Mouse (Mus musculus): ENCODE data around the gene Layn. TPM values are rescaled to one million over a fixed set of nuclear protein-coding genes. Genes with fewer than 3 reads are reported as not detected.

The Layn gene
- total RNA-seq (2014; fragmentation: Nextera tagmentation) (24.7 and 25.3 TPM in 2 replicates), total RNA-seq (2017) (48.8 and 61.6 TPM in 2 replicates), polyA plus RNA-seq (2012) (5.3 and 5.7 TPM in 2 replicates)

DNA sequence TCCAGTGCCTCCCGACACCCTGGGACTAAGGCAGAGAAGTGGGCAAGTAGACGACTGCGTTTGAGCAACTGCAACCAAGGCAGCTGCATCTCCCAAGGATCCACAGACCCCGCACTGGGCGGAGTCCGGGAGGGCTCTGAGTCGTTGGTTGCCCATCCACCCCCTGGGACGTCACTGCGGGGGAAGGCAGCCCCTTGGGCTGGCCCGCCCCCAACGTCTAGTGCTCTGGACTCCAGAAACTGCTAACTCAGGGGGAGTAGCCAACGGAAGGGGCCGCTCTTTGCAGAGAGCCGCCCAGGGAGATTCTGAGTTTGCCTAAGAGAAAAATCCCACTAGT lies at the start of gene Layn:
TSS of gene Layn (minus strand) at position 116 of the 337 bp plus-strand sequence.
- H3K9me3 ChIP-seq (replicated peaks), result no peaks in the 10 kb centered on the region
- H3K4me1 ChIP-seq (ENCODE audit: insufficient read depth, low read depth, low read length), result peaks cover 52% of the 10 kb centered on the region
- H3K36me3 ChIP-seq (replicated peaks), result no peaks in the 10 kb centered on the region
- peaks cover 29% of the 10 kb centered on the region for H3K27me3 ChIP-seq (ENCODE audit: insufficient read depth, low read length)
- peak; percentile 86 for DNase-seq (ENCODE audit: low spot score)
- H3K4me3 ChIP-seq (ENCODE audit: low read depth, low read length), result peak within 1 kb of the TSS; percentile 77
- TF ChIP-seq TAL1 (conservative IDR thresholded peaks at IDR 0.05; ENCODE audit: low read depth, low read length) (no peak), POLR2AphosphoS5 (IDR thresholded peaks at IDR 0.05; ENCODE audit: insufficient replicate concordance, low read depth, low read length) (no peak), CTCF (IDR thresholded peaks at IDR 0.05; ENCODE audit: low read depth, low read length) (no peak), GATA1 (IDR thresholded peaks at IDR 0.05; ENCODE audit: borderline replicate concordance, low read length) (no peak), GATA2 (IDR thresholded peaks at IDR 0.05; ENCODE audit: borderline replicate concordance, low read depth, low read length) (no peak)
- ATAC-seq (ENCODE audit: extremely low read depth, insufficient number of reproducible peaks, low FRiP score, poor library complexity, severe bottlenecking), result peak; percentile 96

DNA sequence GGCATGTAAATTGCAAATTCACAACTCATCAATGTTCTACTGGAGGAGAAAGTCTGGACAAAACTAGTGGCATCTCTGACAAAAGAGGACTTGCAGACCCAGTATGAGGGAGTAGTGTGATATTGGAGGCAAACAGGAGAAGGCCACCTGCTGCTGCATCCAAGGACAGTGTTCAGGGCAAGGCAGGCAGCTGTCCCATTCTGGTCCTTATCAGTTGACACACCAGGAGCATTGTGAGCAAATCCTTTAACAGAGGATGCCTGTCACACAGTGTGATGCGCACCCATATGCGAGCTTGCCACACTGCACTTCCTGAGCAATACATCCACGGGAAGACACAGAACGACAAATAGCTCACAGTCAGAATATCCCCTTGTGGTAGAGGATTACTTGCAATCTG lies 37.9 kb upstream of the Layn start:
- Histone ChIP-seq H3K4me1 (ENCODE audit: insufficient read depth, low read depth, low read length) (peaks cover 5% of the 10 kb centered on the region; the same call in 1 of the 2 replicates), H3K36me3 (replicated peaks) (no peaks in the 10 kb centered on the region), H3K9me3 (replicated peaks) (no peaks in the 10 kb centered on the region), H3K4me3 (ENCODE audit: low read depth, low read length) (no peak overlapping the region), H3K27me3 (ENCODE audit: insufficient read depth, low read length) (peaks cover 14% of the 10 kb centered on the region)
- no peak for ATAC-seq (ENCODE audit: extremely low read depth, insufficient number of reproducible peaks, low FRiP score, poor library complexity, severe bottlenecking)
- TF ChIP-seq TAL1 (conservative IDR thresholded peaks at IDR 0.05; ENCODE audit: low read depth, low read length), result no peak
- no peak for TF ChIP-seq GATA2 (IDR thresholded peaks at IDR 0.05; ENCODE audit: borderline replicate concordance, low read depth, low read length)
- no peak for TF ChIP-seq POLR2AphosphoS5 (IDR thresholded peaks at IDR 0.05; ENCODE audit: insufficient replicate concordance, low read depth, low read length)
- TF ChIP-seq CTCF (IDR thresholded peaks at IDR 0.05; ENCODE audit: low read depth, low read length), result no peak
- no peak for TF ChIP-seq GATA1 (IDR thresholded peaks at IDR 0.05; ENCODE audit: borderline replicate concordance, low read length)
- DNase-seq (ENCODE audit: low spot score), result no peak

DNA sequence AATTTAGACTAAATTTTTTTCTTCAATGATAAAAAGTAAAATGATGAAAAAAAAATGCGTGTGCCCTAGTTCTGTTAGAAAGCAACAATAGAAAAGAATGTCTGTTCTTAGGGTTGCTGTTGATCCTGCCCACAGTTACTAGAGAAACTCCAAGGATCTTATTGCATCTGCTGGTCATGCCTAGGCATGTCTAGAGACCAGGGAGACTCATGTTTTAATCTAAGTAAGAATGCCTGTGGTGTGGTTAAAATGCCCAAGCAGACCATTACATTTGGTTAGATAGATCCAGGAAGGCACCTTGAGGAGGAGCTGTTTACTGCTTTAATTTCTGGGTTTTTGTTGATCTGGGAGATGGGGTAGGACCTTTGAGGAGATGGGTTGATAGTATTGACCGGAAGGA lies 28.9 kb upstream of the Layn start:
- Histone ChIP-seq H3K9me3 (replicated peaks) (0 out of 2 replicates have a peak, but pooled peaks cover 7% of the 10 kb centered on the region), H3K27me3 (ENCODE audit: insufficient read depth, low read length) (peaks cover 10% of the 10 kb centered on the region), H3K36me3 (replicated peaks) (no peaks in the 10 kb centered on the region), H3K4me3 (ENCODE audit: low read depth, low read length) (no peak overlapping the region), H3K4me1 (ENCODE audit: insufficient read depth, low read depth, low read length) (peaks cover 17% of the 10 kb centered on the region)
- no peak; the same call in 1 of the 2 replicates for ATAC-seq (ENCODE audit: extremely low read depth, insufficient number of reproducible peaks, low FRiP score, poor library complexity, severe bottlenecking)
- TF ChIP-seq TAL1 (conservative IDR thresholded peaks at IDR 0.05; ENCODE audit: low read depth, low read length) (no peak), POLR2AphosphoS5 (IDR thresholded peaks at IDR 0.05; ENCODE audit: insufficient replicate concordance, low read depth, low read length) (no peak), GATA1 (IDR thresholded peaks at IDR 0.05; ENCODE audit: borderline replicate concordance, low read length) (no peak), GATA2 (IDR thresholded peaks at IDR 0.05; ENCODE audit: borderline replicate concordance, low read depth, low read length) (no peak), CTCF (IDR thresholded peaks at IDR 0.05; ENCODE audit: low read depth, low read length) (no peak)
- no peak for DNase-seq (ENCODE audit: low spot score)

DNA sequence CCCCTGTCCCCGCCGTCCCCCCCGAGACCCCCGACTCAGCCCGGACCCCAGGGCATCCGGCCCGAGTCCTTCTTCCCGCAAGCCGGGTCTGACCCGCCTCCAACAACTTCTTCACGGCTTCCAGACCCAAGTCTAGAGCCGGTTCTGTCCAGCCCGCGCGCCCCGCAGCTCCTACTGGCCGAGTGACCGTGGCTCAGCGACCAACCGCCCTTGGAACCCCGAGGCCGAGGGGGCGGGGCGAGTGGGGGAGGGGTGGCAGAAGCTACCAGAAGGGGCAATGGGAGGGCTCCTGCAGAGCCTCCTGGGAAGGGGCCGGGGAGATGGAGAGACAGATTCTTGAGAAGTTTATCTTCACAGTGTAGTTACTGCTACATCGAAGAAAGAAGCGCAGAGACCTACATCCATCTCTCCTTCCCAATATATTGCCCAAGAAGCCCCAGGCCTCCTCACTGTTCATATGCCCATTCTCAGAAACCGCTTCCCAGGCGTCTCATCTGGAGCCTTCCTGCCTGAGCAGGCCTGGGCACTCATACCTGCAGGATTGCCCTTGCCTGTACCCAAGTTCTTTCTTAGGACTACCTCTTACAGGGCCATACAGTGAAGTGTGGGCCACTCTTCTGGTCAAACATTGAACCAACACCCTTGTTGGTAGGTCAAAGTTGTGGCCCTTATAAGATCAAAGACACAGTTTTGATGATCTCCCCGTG lies 27.1 kb upstream of the Layn start:
- DNase-seq (ENCODE audit: low spot score) (no peak), ATAC-seq (ENCODE audit: extremely low read depth, insufficient number of reproducible peaks, low FRiP score, poor library complexity, severe bottlenecking) (no peak)
- Histone ChIP-seq H3K4me1 (ENCODE audit: insufficient read depth, low read depth, low read length) (peaks cover 19% of the 10 kb centered on the region), H3K9me3 (replicated peaks) (0 out of 2 replicates have a peak, but pooled peaks cover 7% of the 10 kb centered on the region), H3K27me3 (ENCODE audit: insufficient read depth, low read length) (peaks cover 17% of the 10 kb centered on the region), H3K36me3 (replicated peaks) (no peaks in the 10 kb centered on the region), H3K4me3 (ENCODE audit: low read depth, low read length) (peak overlapping the region; percentile 33; the same call in 1 of the 2 replicates)
- TF ChIP-seq GATA2 (IDR thresholded peaks at IDR 0.05; ENCODE audit: borderline replicate concordance, low read depth, low read length) (no peak), CTCF (IDR thresholded peaks at IDR 0.05; ENCODE audit: low read depth, low read length) (no peak), TAL1 (conservative IDR thresholded peaks at IDR 0.05; ENCODE audit: low read depth, low read length) (no peak), POLR2AphosphoS5 (IDR thresholded peaks at IDR 0.05; ENCODE audit: insufficient replicate concordance, low read depth, low read length) (no peak), GATA1 (IDR thresholded peaks at IDR 0.05; ENCODE audit: borderline replicate concordance, low read length) (no peak)

DNA sequence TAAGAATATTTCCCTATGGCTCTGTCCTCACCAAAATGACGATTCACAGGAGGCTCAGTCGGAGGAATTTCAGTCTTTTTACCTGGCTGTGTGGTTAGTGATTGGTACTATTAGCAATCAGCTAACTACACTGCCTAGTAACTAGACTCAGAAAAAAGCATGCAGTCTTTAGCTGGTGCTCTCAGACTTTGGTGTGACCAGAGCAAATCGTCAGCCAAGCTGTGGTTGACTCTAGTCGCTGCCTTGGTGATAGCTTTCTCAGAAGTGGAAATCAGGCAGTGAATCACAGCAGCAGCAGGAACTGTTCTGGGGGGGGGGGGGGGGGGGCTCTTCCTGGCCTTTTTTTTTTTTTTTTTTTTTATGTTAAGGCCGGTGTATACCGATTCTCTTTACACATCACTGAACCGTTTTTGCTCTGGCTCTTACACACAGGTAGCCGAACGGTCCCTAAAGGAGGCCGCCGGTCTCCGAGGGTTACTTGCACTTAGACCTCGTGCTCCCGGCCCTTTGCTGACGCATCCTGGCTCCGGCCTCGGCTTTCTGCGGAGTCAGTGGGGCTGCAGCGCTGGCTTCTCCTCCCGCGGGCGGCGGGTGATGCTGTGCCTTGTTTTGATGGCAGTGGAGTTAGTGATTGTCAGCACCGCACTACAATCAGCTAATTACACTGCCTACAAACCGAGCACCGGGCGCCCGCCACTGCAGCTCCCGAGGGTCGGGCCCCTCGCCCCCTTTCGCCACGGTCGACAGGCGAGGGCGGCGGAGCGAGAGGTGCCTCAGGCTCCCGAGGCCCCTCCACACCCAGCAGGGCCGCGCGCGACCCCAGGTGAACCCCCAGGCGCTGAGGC lies 26.3 kb upstream of the Layn start:
- Histone ChIP-seq H3K36me3 (replicated peaks) (no peaks in the 10 kb centered on the region), H3K4me1 (ENCODE audit: insufficient read depth, low read depth, low read length) (peaks cover 21% of the 10 kb centered on the region), H3K9me3 (replicated peaks) (0 out of 2 replicates have a peak, but pooled peaks cover 7% of the 10 kb centered on the region), H3K27me3 (ENCODE audit: insufficient read depth, low read length) (peaks cover 17% of the 10 kb centered on the region), H3K4me3 (ENCODE audit: low read depth, low read length) (peak overlapping the region; percentile 33; the same call in 1 of the 2 replicates)
- ATAC-seq (ENCODE audit: extremely low read depth, insufficient number of reproducible peaks, low FRiP score, poor library complexity, severe bottlenecking) (no peak), DNase-seq (ENCODE audit: low spot score) (no peak)
- TF ChIP-seq TAL1 (conservative IDR thresholded peaks at IDR 0.05; ENCODE audit: low read depth, low read length) (no peak), GATA1 (IDR thresholded peaks at IDR 0.05; ENCODE audit: borderline replicate concordance, low read length) (no peak), CTCF (IDR thresholded peaks at IDR 0.05; ENCODE audit: low read depth, low read length) (no peak), POLR2AphosphoS5 (IDR thresholded peaks at IDR 0.05; ENCODE audit: insufficient replicate concordance, low read depth, low read length) (no peak), GATA2 (IDR thresholded peaks at IDR 0.05; ENCODE audit: borderline replicate concordance, low read depth, low read length) (no peak)
